Mouse (Mus musculus) neutrophil, adult 5-6 weeks (primary cell): ENCODE measurements at regions not wholly inside any gene's neighbourhood (a gene's known extent, or its start where the extent isn't known, plus 50 kb on each side); places are given as distances from the start of the nearest gene placed in this dataset.

Experiments used
- ATAC-seq: fragments of 151-379, 151-347 bp; 2 replicates; pipeline ENCODE4 v1.8.0; 2017; ENCODE audit warnings: mild to moderate bottlenecking, moderate TSS enrichment; ENCODE audit not compliant: insufficient number of reproducible peaks, poor library complexity, low FRiP score, severe bottlenecking; ENCODE audit errors: extremely low read depth

- no peak for ATAC-seq
Observed at GRCm38 (mm10) chr11:90088473-90088872, 58.3 kb downstream of the Tmem100 start.

GRCm38 (mm10) chr11:90094052-90094451, 63.9 kb downstream of the Tmem100 start:
- no peak for ATAC-seq

- ATAC-seq: no peak
Observed at GRCm38 (mm10) chr11:90094700-90095355, 64.7 kb downstream of the Tmem100 start.

GRCm38 (mm10) chr11:90098471-90098870, 68.3 kb downstream of the Tmem100 start:
- no peak for ATAC-seq

GRCm38 (mm10) chr11:90099178-90099577, 69.0 kb downstream of the Tmem100 start:
- ATAC-seq: no peak

- ATAC-seq: no peak
Observed at GRCm38 (mm10) chr11:90100161-90100560, 70.0 kb downstream of the Tmem100 start.

GRCm38 (mm10) chr11:90101284-90101683, 71.1 kb downstream of the Tmem100 start:
- ATAC-seq: no peak

GRCm38 (mm10) chr11:90106063-90106798, 76.1 kb downstream of the Tmem100 start:
- no peak for ATAC-seq

GRCm38 (mm10) chr11:90109681-90110111, 77.8 kb upstream of the Gm45716 start:
- ATAC-seq: no peak

GRCm38 (mm10) chr11:90110170-90110569, 77.3 kb upstream of the Gm45716 start:
- no peak for ATAC-seq

GRCm38 (mm10) chr11:90112174-90112573, 75.3 kb upstream of the Gm45716 start:
- no peak for ATAC-seq

- no peak for ATAC-seq
Observed at GRCm38 (mm10) chr11:90116676-90117663, 70.5 kb upstream of the Gm45716 start.

GRCm38 (mm10) chr11:90117664-90118295, 69.7 kb upstream of the Gm45716 start:
- ATAC-seq: no peak

- no peak for ATAC-seq
Observed at GRCm38 (mm10) chr11:90121902-90122301, 65.6 kb upstream of the Gm45716 start.

- ATAC-seq: no peak
Observed at GRCm38 (mm10) chr11:90122709-90123108, 64.8 kb upstream of the Gm45716 start.

- no peak for ATAC-seq
Observed at GRCm38 (mm10) chr11:90123851-90124250, 63.6 kb upstream of the Gm45716 start.

GRCm38 (mm10) chr11:90126289-90126688, 61.2 kb upstream of the Gm45716 start:
- ATAC-seq: no peak

GRCm38 (mm10) chr11:90128865-90129415, 58.5 kb upstream of the Gm45716 start:
- no peak for ATAC-seq
